Mouse (Mus musculus): ENCODE results near the gene Tmprss15.

The Tmprss15 gene

DNA sequence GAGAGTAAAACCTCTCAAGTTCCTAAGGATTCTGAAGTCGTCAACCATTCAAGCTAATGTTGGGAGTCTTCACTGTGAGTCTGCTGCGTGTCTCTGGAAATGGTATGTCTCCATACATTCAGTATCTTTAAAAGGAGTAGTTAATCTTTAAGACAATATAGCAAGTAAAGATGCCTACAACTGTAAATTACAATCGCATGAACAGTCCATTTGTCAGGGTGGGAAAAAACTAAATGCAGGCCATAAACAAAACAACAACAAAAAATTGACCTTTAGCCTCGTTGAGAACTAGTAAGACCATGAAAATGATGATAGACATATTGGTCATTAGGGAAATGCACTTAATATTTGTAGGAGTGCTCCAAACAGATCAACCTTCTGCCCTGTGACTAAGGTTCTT lies at the start of gene Tmprss15:
Gene Tmprss15 (minus strand): TSS at position 101 of the 400 bp plus-strand sequence.
- no peak for DNase-seq

DNA sequence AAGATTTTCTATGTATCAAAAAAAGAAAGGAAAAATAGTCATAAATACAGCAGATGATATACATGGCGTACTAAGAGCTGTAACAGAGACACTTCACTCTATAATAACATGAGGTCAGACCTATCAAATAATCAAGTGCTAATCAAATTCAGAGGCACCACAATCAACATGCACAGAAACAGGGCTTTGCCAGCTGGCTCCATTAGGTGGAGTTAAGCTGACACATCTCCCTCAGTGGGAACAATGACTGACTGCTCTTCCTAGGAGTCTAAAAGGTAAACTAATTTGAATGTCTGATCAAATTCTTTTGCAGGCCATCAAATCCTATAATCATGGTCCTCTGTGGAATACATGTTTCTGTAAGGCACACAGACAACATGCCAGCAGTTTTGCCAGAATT lies 24.0 kb upstream of the Tmprss15 start:
- DNase-seq = no peak

DNA sequence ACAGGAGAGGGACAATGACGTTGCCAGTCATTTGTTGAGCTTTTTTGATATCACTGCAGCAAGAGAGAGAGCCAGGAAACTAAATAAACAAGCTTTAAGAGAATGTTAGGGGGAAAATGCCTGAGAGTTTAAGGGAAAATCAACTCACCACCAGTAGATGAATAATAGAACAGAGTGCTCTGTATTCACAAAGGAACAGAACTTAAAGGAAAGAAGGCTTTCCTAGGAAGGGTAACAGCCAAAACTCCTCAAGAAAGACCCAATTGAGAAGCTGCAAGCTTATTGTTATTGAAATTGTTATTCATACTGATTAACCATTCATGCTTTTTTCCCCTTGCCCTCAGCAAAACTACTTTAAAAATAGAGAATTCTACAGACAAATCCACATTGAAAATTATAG lies 18.6 kb upstream of the Tmprss15 start:
- DNase-seq = no peak

DNA sequence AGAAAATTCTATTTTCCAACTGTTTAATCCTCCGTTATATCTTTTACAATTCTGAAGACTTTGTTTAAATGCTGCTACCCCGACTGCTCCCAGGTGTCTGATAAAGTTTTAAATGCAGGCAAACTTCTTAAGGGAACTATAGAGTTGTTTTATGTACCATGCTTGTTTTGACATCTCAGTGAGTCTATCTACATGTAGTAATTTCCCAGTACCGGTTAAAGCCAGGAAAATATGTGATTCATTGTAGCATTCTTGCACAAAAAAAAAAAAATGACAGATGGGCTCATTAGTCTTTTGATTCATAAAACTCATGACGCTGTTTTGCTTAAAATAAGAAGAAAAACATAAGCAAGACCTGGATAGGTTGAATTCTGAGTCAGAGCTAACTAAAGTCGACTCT lies 18.1 kb upstream of the Tmprss15 start:
- no peak for DNase-seq

DNA sequence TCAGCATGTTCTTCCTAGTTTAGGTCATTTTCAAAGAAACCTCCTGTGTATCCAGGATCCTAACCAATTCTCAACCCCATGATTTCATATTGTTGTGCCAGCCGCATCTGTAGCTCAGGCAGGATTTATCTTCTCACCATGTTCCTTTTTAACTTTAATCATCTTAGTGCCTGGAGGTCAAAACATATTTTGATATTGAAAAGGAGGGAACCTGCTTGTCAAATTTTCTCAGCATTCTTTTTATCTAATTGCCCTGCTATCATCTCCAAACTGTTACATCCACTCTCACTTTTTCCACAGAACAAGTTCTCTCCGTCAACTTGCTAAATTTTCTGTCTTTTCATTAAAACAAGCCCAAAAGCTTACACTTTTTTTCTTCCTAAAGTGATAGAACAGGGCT lies 9.4 kb upstream of the Tmprss15 start:
- DNase-seq = no peak

DNA sequence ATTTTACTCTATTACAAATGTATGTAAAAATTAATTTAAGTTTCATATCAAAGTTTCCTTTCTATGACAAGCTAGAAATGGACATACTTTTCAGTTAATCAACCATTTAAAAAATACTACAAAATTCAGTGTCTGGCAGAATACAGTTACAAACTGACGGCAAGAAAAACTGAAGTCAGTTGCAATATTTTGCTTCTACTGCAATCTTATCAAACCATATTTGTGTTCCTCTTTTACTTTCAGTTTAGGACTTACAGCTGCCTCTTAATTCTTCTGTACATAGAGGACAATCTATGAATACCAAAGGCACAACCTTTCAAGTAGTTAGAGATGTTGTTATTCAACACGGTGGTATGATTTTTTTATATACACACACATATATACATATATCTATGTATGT lies 7.4 kb upstream of the Tmprss15 start:
- no peak for DNase-seq

DNA sequence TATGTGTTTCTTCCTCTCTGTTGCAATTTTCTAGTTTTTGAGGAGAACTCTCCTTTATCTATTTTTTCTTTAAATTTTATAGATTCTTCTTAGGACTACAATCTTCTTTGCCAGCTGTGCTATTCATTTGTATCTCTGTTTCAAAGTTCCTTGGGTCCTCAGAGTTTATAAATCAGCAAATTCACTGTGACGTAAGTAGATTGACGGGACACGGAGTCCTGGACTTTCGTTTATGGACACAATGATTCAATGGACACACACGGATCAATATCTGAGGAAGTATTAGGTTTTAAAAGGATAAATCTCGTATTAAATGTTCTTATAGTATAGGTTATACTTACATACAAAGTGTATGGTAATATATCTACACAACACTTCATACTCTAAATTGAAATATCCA lies 4.3 kb downstream of the Tmprss15 start:
- DNase-seq = no peak

DNA sequence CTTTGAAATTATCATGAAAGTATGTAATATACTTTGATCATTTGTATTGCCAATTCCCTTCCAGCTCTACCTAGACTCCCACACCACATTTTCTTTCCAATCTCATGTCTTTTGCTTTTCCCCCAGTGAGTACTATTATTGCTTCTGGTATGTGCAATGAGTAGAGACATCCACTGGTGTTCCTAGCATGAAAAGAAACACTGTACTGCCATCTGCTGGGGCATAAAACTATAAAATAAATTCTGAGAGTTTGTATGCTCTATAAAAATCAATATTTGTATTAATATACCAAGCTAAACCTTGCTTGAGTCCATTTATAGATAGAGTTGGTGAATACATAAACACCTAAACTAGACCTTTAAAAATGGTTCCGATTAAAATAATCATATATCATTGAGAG lies 27.0 kb downstream of the Tmprss15 start:
- DNase-seq = no peak

DNA sequence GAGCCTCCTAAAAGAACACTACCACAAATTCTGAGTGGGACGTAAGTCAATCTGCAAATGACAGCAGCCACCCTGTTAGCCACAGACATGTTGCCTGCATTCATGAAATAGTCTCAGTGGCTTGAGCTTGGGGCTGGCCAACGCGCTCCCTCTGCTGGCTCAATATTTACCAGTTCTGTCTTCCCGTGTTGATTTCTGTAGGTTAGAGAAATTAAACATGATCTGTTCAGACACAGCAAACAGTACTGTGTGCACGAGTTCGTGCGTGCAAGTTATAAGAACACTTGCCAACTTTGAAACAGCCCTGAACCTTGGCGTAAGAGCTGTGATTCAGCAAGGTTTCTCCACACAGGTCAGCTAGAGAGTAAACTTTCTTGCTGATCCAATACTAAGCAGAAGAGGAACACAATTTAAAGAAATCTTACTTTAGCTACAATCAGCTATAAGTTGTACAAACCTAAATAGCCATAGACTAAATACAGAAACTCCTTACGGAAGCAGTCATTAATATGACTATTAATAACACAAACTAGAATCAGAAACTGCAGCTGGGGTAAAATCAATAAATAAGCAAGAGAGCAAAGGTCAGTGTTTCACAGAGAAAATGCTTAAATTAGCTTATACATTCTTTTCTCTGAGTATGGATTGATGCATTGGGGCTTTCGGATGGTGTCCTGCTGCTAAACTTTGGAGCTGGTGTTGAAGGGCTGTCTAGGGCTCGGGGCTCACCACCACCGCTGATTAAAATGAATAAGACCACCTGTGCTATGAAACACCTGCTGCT lies 31.9 kb downstream of the Tmprss15 start:
- DNase-seq = no peak

DNA sequence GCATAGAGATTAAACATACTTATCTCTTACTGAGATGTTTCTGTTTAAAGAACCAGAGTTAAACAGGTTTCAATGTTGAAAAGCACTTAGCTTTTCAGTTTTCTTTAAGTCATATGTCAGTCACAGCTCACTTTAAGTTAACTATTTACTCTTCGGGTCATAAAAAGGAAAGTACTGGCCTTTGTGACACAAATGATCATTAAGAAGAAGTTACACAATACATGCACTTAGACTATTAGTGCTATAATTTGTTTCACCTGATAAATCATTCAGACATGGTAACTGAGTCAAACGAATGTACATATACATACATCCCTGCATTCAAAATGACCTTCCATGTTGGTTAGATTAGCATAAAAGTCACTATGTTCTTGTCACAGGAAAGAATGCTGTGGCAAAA lies 58.3 kb downstream of the Tmprss15 start:
- DNase-seq = no peak

DNA sequence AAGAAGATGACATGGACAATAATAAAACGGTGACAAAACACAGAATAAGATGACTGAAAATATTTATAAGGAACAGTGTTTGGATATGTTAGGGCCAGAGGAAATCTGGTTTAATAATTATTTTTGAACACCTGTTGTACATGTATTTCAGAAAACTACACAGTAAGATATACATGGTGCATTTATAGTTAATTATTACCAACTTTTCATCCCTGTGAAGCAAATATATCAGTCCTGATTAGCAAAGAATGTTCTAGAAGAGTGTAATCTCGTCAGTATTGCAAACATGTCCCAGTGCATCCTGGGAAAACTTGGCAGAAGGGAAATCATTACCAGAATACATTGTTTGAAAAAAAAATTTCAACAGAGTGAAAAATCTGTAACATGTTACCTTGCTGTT lies 88.1 kb downstream of the Tmprss15 start:
- no peak for DNase-seq

DNA sequence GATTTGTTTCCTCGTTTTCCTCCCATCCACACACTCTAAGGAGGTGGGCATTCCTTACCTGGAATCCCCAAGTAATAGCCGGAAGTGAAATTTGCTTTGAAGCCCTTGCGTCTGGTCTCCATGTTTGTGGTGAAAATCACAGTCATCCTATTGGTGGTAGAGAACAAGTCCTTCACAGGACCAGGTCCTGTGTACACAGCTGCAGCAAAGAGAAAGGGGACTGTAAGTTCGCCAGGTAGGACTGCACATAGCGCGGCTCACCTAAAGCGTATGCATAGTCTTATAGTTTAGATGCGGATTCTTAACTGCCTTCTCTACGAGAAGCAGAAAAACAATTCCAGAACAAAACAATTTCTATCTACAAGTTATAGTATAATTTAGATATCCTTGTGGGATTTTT lies 89.2 kb downstream of the Tmprss15 start:
- DNase-seq = no peak

DNA sequence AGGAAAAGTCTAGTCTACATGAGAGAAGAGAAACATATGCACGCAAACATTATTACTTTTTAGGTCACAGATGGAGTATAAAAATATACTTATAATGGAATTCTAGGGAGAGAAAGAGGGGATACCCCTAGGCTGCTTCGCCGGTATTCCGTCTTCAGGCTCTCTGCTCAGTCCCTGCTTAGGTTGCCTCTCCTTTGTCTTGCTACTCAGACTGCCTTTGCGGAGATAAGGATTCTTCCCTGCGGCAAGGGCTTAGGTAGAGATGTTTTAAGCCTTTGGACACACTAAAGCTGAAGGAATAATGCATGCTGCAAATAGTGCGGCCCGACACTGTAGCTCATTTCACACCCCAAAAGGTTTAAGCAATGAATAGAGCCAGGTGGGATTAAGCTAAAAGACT lies 114.5 kb downstream of the Tmprss15 start:
- no peak for DNase-seq

DNA sequence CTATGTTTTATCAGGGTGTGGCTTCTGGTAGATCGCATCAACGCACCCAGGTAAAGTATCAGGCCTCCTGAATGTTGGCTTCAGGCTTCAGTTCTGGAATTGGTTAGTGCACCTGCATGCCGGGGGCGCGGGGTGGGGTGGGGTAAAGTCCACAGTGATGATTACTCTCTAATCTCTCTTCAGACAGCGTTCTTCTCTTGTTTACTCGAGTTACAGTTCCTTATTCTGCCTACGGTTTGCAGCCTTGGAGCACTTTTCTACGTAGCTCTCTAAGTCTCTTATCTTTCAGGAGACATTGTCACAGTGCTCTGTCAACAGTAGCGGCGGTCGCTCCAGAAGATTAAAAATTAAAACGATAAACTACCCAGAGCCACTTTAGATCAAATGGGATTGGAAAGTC lies 116.8 kb downstream of the Tmprss15 start:
- no peak for DNase-seq

DNA sequence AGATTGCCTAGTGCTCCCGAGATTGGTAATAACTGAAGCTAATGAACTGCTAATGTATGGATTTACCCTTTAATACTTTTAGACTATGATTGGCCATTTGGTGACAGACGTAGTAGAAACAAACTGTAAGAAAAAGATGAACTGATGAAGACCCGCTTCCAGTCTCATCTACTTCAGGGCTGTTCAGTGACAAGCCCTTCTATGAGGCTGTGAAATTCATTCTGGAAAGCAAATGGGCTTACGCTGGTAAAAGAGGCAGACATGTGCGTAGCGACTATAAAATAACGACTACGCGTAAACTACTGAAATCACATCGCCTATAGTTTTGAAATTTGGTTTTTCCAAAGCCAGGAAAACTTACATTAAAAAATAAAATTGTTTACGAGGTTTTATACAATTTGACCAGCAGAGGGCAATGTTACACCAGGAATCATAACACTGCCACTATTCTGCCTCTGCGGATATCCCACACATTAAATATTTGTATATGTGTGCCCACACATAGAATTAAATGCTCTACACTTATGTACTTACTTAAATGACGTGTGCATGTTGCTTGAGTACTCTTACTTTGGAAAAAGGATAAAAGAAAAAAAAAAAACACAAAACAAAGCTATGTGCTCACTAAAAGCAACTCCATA lies 121.7 kb downstream of the Tmprss15 start:
- no peak for DNase-seq

DNA sequence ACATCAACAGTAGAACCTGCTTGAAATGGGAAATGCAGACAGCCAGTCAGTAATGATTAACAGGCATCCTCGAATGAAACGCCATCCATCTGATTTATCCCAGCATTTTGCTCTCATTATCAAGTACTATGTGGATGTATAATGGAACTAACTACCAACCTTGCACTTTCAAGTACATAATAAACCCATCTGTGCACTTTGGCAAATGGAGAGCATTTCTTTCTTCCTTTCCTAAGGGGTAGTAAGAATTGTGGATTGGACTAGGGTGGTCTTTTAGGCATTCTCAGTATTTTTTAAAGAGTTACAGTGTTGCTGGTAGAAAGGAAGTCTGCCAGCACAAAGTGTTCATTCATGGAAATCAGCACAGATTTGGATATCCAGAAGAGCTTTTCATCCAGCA lies 133.5 kb downstream of the Tmprss15 start:
- DNase-seq = no peak

DNA sequence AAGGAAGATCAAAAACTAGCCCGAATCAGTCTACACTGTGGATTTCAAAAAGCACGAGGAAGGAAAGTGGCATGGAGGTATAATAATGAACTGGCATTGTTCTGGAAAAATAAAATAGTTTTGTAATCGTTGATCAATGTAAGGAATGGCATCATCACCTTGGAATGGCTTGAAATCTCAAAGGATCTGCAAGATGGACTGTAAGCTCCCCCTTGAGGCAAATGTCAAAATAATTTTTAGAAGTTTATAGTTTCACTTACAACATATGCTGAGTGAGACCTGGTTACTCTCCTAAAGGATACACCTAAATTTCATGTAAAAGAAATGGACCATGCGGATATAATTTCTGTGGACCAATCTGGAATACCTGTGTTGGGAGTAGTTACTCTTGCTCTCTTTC lies 140.5 kb downstream of the Tmprss15 start:
- no peak for DNase-seq

DNA sequence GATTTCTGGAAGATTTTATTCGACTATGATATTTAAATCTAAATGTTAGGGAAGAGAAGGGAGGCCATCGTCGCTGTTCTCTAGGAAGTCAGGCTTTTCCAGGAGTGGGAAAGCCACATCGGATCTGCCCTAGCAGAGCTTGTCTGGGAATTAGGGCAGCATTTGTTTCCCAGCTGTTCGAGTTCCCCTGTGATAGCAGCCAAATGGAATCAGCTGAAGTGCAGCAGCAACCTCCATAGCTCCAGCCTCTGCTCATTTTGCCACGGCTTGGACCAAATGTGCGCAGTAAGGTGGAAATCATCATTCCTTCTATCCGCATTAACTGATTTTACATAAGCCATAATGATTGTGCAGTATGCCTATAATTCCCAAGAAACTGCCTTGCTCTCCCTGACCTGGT lies 153.1 kb downstream of the Tmprss15 start:
- DNase-seq = no peak

DNA sequence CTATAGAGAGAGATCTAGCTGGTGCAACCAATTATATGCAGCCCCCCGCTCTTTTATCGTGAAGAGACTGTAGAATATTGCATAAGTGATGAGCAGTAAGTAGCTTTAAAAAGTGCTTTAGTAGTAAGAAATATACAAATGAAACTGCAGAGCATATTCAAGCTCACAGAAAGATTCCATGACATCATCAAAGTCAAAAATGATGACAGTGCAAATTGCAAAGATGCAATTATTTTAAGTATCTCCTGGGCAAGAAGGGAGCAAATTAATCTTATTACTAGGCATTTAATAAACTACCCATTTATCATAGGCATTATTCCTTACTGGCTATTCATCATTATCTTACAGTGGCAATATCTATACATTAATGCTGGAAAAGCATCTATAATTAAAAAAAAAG lies 156.6 kb downstream of the Tmprss15 start:
- DNase-seq = no peak

DNA sequence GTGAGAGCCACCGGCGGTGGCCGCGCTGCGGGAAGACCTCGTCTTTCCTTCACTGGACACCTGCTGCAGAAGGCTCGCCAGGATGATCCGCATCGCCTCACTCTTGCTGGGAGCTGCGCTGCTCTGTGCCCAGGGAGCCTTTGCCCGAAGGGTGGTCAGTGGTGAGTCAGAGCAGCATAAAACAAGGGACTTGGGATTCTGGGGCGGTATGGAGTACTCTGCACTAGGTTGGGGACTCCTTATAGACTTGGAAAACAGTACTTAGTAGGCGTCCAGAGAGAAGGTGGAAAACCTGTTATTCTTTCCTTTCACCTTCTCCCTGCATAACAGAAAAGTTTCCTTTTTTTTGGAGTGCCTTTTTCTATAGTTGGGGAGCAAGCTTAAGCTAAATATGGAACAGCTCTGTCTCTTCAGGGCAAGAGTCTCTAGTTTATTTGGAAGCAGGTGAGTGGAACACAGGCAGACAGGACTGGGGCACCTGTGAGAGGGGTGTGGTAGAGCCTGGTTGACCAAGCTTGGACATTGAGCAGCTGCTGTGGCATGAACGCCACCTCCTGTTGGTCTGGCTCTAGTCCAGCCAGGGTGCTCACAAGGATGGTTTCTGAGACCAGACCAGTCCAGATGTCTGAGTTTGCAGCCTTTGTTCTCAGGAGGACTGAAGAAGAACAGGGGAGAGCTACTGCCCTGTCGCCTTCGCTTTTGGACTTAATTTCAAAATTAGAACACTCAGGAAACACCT lies 159.4 kb downstream of the Tmprss15 start:
- no peak for DNase-seq

DNA sequence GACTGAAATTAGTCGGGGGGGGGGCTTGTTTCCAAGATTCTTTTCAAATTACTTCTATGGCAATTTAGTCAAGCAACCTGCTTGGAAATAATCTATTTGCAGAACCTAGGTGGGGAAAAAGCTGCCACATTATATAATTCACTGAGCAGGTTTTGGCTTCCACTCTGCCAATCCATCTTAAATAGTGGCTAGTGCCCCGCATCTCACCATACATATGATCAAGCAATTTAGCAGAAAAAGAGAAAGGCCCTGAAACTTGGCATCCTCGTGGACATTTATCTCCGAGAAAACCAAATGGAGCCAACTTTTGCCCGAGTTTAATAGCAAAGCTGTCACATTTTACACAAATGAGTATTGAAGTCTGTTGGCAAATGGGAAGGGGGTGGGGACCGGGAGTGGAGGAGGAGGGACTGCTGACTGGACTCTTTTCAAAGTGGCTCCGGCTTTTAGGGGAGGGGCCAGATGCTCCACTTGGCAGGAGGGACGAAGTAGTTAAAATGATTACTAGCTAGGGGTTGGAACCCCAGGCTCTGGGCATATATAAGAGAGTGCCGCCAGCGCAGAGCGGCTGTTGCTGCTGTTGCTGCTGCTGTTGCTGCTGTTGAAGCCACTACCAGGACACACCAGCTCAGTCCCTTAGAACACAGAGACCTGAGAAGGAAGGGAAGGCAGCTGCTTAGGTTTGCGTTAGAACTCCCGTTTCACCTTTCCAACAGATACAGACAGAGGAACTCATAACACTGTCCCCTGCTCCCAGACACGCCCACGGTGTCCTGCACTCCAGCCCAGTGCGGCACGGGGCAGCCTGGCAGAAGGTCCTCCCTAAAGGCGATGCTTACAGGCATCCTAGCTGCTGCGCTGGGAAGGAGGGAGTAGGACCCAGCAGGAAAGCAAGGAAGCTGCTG lies 160.3 kb downstream of the Tmprss15 start, which contains the start of gene Chodl:
Gene Chodl (plus strand): TSS at position 567 of the 905 bp plus-strand sequence.
- no peak for DNase-seq

DNA sequence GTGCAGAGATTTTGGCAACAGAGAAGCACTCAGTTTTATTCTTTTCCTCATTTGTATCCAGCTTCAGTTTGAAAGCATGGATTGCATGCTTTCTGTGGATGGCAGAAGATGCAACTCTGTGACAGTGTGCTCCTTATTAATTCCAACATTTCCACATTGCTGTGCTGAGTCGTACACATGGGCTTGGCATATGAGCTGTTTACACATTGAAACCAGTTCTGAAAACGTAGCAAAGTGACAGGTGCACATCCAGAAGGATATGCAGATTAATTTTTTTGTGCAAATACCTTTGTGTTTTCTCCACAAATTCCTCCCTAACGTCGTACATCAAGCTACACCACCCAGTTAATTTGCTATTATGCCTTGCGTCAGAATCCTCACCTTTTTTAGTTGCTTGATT lies 168.3 kb downstream of the Tmprss15 start:
- no peak for DNase-seq

Measured in cerebellum, adult 8-10 months (tissue).